ENCODE assay signal across 17 mouse cellular contexts in genomic region chr7:112482572-112482971, GRCm38 (mm10). TPM values are rescaled to one million over a fixed set of nuclear protein-coding genes. Genes with fewer than 3 reads are reported as not detected.
DNase-seq lines count a peak whose midpoint lies in the region; ATAC-seq and TF ChIP-seq lines count a peak whose summit lies in the region.
"Had no signal": no experiment of that assay in that cellular context is flagged by ENCODE, and none has a peak within 500 bp of the region (broad histone marks: within the 10 kb centered on the region; RNA-seq: fewer than 3 reads in every experiment).

No protein-coding gene starts in this region.

- H3K9me3 ChIP-seq in hindbrain, embryonic 10.5 days, result no peaks in the 10 kb centered on the region
- H3K9me3 ChIP-seq in hindbrain, embryonic 11.5 days (ENCODE audit: control insufficient read depth, low read length), result no peaks in the 10 kb centered on the region
- no peaks in the 10 kb centered on the region for H3K9me3 ChIP-seq in limb, embryonic 12.5 days
- H3K9me3 ChIP-seq: heart, embryonic 15.5 days; neural tube, embryonic 15.5 days had no signal

- TF ChIP-seq CTCF in gastrocnemius, adult 2 months (IDR thresholded peaks at IDR 0.05), result no peak

- H3K27me3 ChIP-seq in hindbrain, embryonic 10.5 days (ENCODE audit: insufficient read depth, poor library complexity, severe bottlenecking), result no peaks in the 10 kb centered on the region
- H3K27me3 ChIP-seq in hindbrain, embryonic 11.5 days (ENCODE audit: control insufficient read depth, insufficient read depth, low read length), result no peaks in the 10 kb centered on the region
- no peaks in the 10 kb centered on the region for H3K27me3 ChIP-seq in limb, embryonic 12.5 days
- H3K27me3 ChIP-seq: CH12.LX; heart, embryonic 15.5 days; neural tube, embryonic 15.5 days had no signal

- 89% methylated on average over 7 of the region's 7 CpGs for WGBS in hindbrain, embryonic 10.5 days
- 92% methylated on average over 7 of the region's 7 CpGs for WGBS in hindbrain, embryonic 11.5 days
- 91% methylated on average over 7 of the region's 7 CpGs for WGBS in limb, embryonic 12.5 days

- no peak overlapping the region for H3K9ac ChIP-seq in hindbrain, embryonic 11.5 days (ENCODE audit: low read depth, low read length)
- no peak overlapping the region for H3K9ac ChIP-seq in limb, embryonic 12.5 days (replicated peaks)
- H3K9ac ChIP-seq: heart, embryonic 15.5 days; liver, embryonic 14.5 days; neural tube, embryonic 15.5 days had no signal

- intact Hi-C loops in gastrocnemius, adult 2 months (cut with DNase I), result no loop called here

- H3K4me2 ChIP-seq in hindbrain, embryonic 11.5 days (replicated peaks; ENCODE audit: low read depth, low read length), result no peak overlapping the region
- H3K4me2 ChIP-seq in limb, embryonic 12.5 days, result no peak overlapping the region
- H3K4me2 ChIP-seq: heart, embryonic 15.5 days; neural tube, embryonic 15.5 days had no signal

- H3K36me3 ChIP-seq in hindbrain, embryonic 10.5 days, result no peaks in the 10 kb centered on the region
- H3K36me3 ChIP-seq in hindbrain, embryonic 11.5 days (ENCODE audit: control insufficient read depth, insufficient read depth, low read length), result no peaks in the 10 kb centered on the region
- no peaks in the 10 kb centered on the region for H3K36me3 ChIP-seq in limb, embryonic 12.5 days
- H3K36me3 ChIP-seq: heart, embryonic 15.5 days; neural tube, embryonic 15.5 days had no signal

- no peak for ATAC-seq in cerebellum, adult (ENCODE audit: insufficient number of reproducible peaks, low FRiP score, low TSS enrichment)
- no peak for ATAC-seq in hindbrain, embryonic 11.5 days (ENCODE audit: low FRiP score)
- no peak for ATAC-seq in limb, embryonic 12.5 days (ENCODE audit: insufficient number of reproducible peaks, insufficient read depth, low FRiP score, low TSS enrichment, low read depth)
- ATAC-seq: lung, postnatal 0 days had no signal

- peak; percentile 39 for DNase-seq in cerebellum, adult 11 months
- DNase-seq in hindbrain, embryonic 10.5 days (ENCODE audit: low spot score), result no peak
- DNase-seq in hindbrain, embryonic 11.5 days (ENCODE audit: low spot score), result no peak
- peak; percentile 52 to 57 for DNase-seq in cerebellum, postnatal 25 days
- no peak for DNase-seq in gastrocnemius, adult 2 months
- DNase-seq in B cell, adult 2 months, result no peak
- DNase-seq: adrenal gland, postnatal 25 days; gastrocnemius, postnatal 25 days; kidney, adult 2 months; layer of hippocampus, postnatal 36 days had no signal

- no peak overlapping the region for H3K4me3 ChIP-seq in hindbrain, embryonic 10.5 days
- no peak overlapping the region for H3K4me3 ChIP-seq in hindbrain, embryonic 11.5 days (ENCODE audit: low read depth, low read length)
- H3K4me3 ChIP-seq in limb, embryonic 12.5 days (replicated peaks), result no peak overlapping the region
- H3K4me3 ChIP-seq in gastrocnemius, adult 2 months, result no peak overlapping the region
- H3K4me3 ChIP-seq: heart, embryonic 15.5 days; neural tube, embryonic 15.5 days had no signal

- H3K4me1 ChIP-seq in hindbrain, embryonic 10.5 days (replicated peaks), result peaks cover 42% of the 10 kb centered on the region
- peaks cover 2% of the 10 kb centered on the region; the same call in 1 of the 2 replicates for H3K4me1 ChIP-seq in hindbrain, embryonic 11.5 days (replicated peaks; ENCODE audit: control insufficient read depth, insufficient read depth, low read length)
- peaks cover 37% of the 10 kb centered on the region for H3K4me1 ChIP-seq in limb, embryonic 12.5 days (replicated peaks)

- H3K27ac ChIP-seq in hindbrain, embryonic 10.5 days, result peak overlapping the region; percentile 82
- H3K27ac ChIP-seq in hindbrain, embryonic 11.5 days (ENCODE audit: low read depth, low read length), result no peak overlapping the region
- 0 out of 2 replicates have a peak overlapping the region, but pooled peaks have one; percentile 8 for H3K27ac ChIP-seq in limb, embryonic 12.5 days
- no peak overlapping the region; the same call in 1 of the 2 replicates for H3K27ac ChIP-seq in gastrocnemius, adult 2 months
- H3K27ac ChIP-seq: liver, embryonic 14.5 days; neural tube, embryonic 15.5 days had no signal

RNA-seq across cellular contexts. Expression of gene Parva, which starts 55.3 kb away (rescaled TPM):
- 46.9 and 54.5 TPM in 2 replicates for polyA plus RNA-seq in hindbrain, embryonic 10.5 days (2016; fragmentation: Nextera tagmentation; extraction: Ambion mirVana)
- 47.2 TPM in 2 replicates for polyA plus RNA-seq in hindbrain, embryonic 11.5 days (2014; fragmentation: Nextera tagmentation; extraction: Ambion mirVana)
- polyA plus RNA-seq in limb, embryonic 12.5 days (2016; fragmentation: Nextera tagmentation; extraction: Ambion mirVana), result 82.7 and 92.5 TPM in 2 replicates
- total RNA-seq in gastrocnemius, adult 2 months (2021), result 10 to 100 TPM; 10.9 to 17.0 TPM

Comparison
In these comparisons a context has a peak if more than half of its experiments do, and no peak if none do; other contexts are left out.
1. H3K27ac ChIP-seq: peak in hindbrain, embryonic 10.5 days (single experiment) and limb, embryonic 12.5 days (single experiment); none in hindbrain, embryonic 11.5 days (single experiment) and gastrocnemius, adult 2 months (single experiment).
2. DNase-seq: peak in cerebellum, adult 11 months (single experiment) and cerebellum, postnatal 25 days (2 of 2); none in hindbrain, embryonic 10.5 days (single experiment), hindbrain, embryonic 11.5 days (single experiment), gastrocnemius, adult 2 months (single experiment) and B cell, adult 2 months (0 of 2).